Mouse (Mus musculus) liver, postnatal 0 days (tissue): Measurements from ENCODE around the gene Mink1. TPM values are rescaled to one million over a fixed set of nuclear protein-coding genes. Genes with fewer than 3 reads are reported as not detected.

Experiments used
- ATAC-seq: fragments of 200-750 bp; cut with Nextera tagmentation; 2 replicates; pipeline ENCODE4 v1.8.0; 2017; ENCODE audit warnings: mild to moderate bottlenecking, moderate library complexity
- DNase-seq: peaks from one replicate; pipeline ENCODE4 v3.0.0-alpha.2; 2016
- H3K27ac ChIP-seq: fragments of 300-500 bp; sonication (generic); 2 replicates; pipeline ENCODE4 v1.5.1; 2014; ENCODE audit warnings: antibody characterized with exemption, moderate library complexity, mild to moderate bottlenecking, low read depth
- H3K27me3 ChIP-seq: fragments of 300-500 bp; sonication (generic); 2 replicates; pipeline ENCODE4 v1.6.1; 2014; ENCODE audit warnings: low read length, control low read depth, mixed read lengths; ENCODE audit not compliant: insufficient read depth
- H3K36me3 ChIP-seq: fragments of 300-500 bp; sonication (generic); replicated peaks from 2 replicates; pipeline ENCODE4 v1.6.1; 2014; ENCODE audit warnings: mild to moderate bottlenecking, control low read depth, low read length, moderate library complexity, mixed read lengths; ENCODE audit not compliant: insufficient read depth
- H3K4me1 ChIP-seq: fragments of 300-500 bp; sonication (generic); 2 replicates; pipeline ENCODE4 v1.6.1; 2014; ENCODE audit warnings: antibody characterized with exemption, mild to moderate bottlenecking, control low read depth; ENCODE audit not compliant: insufficient read depth
- H3K4me2 ChIP-seq: fragments of 300-500 bp; sonication (generic); 2 replicates; pipeline ENCODE4 v1.6.1; 2014; ENCODE audit warnings: low read depth, mild to moderate bottlenecking, low read length, moderate library complexity, mixed read lengths
- H3K4me3 ChIP-seq: fragments of 300-500 bp; sonication (generic); 2 replicates; pipeline ENCODE4 v1.5.1; 2014; ENCODE audit warnings: low read depth, low read length
- H3K9ac ChIP-seq: fragments of 300-500 bp; sonication (generic); replicated peaks from 2 replicates; pipeline ENCODE4 v1.6.1; 2014; ENCODE audit warnings: mild to moderate bottlenecking, moderate library complexity
- H3K9me3 ChIP-seq: fragments of 300-500 bp; sonication (generic); 2 replicates; pipeline ENCODE4 v1.6.1; 2016; ENCODE audit warnings: mild to moderate bottlenecking, control low read depth, low read length, mixed read lengths
- CTCF ChIP-seq: sonication (generic); IDR thresholded peaks from 2 replicates; pipeline ENCODE4 v1.5.1; 2016; ENCODE audit warnings: antibody characterized with exemption, low read depth
- EP300 ChIP-seq: IDR thresholded peaks from 2 replicates; pipeline ENCODE4 v1.6.1; 2016; ENCODE audit warnings: antibody characterized with exemption, low read depth, mild to moderate bottlenecking
- WGBS: fragments of 180-500 bp; shearing (Covaris S2); extraction: QIAGEN DNeasy Blood & Tissue Kit; methylation state at CpG from one replicate; pipeline ENCODE4 v1.1.7; 2014; ENCODE audit not compliant: insufficient replicate concordance; 5-methylcytosine and 5-hydroxymethylcytosine counted together
- polyA plus RNA-seq: library from polyadenylated mRNA; unstranded; fragments of >200 nt; fragmentation: Nextera tagmentation; extraction: Ambion mirVana; gene quantifications from 2 replicates; pipeline ENCODE4 v1.2.1, GENCODE M21; 2015

Gene Mink1
- polyA plus RNA-seq = 3.7 and 3.9 TPM in 2 replicates

DNA sequence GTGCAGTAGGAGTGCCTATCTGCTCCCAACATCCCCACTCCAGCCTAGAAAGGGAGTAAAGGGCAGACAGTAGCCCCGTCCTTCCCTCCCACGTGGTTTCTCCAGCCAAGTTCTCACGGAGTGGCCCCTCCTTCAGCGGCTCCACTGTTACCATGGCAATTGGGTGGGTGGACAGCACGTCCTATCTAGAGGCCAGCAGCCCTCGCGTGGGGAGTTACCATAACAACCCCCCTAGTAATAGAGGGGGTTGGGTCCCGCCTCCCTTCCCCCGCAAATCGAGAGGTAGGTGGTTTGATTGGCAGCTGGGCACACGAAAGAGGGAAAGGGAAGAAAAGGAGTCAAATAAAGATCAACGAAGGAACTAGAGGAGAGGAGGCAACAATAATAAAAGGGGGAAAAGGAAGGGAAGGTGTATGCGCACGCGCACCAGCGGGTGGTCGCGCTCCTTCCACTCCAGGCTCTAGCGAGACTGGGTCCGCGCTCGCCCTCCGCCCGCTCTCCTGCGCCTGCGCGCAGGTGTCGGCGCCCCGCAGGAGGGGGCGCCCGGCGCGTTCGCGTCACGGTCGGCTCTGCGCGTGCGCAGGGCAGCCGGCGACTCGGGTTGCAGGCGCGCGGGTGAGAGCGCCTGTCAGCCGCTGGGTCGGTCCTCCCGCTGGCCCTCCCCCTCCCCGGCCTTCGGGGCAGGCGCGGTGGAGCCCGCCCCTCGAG lies at the start of gene Mink1:
Gene Mink1 (plus strand): TSS at position 595 of the 708 bp plus-strand sequence.
- 0% methylated on average over 43 of the region's 57 CpGs for WGBS
- peaks cover 22% of the 10 kb centered on the region for H3K4me1 ChIP-seq
- H3K27ac ChIP-seq = peak within 1 kb of the TSS; percentile 85
- no peak for TF ChIP-seq CTCF
- no peak for TF ChIP-seq EP300
- H3K9ac ChIP-seq = peak within 1 kb of the TSS; percentile 90
- peak within 1 kb of the TSS; percentile 96 for H3K4me2 ChIP-seq
- peak; percentile 86 for DNase-seq
- no peaks in the 10 kb centered on the region for H3K27me3 ChIP-seq
- H3K4me3 ChIP-seq = peak within 1 kb of the TSS; percentile 94
- no peaks in the 10 kb centered on the region for H3K36me3 ChIP-seq
- no peaks in the 10 kb centered on the region for H3K9me3 ChIP-seq
- peak; percentile 93 for ATAC-seq

DNA sequence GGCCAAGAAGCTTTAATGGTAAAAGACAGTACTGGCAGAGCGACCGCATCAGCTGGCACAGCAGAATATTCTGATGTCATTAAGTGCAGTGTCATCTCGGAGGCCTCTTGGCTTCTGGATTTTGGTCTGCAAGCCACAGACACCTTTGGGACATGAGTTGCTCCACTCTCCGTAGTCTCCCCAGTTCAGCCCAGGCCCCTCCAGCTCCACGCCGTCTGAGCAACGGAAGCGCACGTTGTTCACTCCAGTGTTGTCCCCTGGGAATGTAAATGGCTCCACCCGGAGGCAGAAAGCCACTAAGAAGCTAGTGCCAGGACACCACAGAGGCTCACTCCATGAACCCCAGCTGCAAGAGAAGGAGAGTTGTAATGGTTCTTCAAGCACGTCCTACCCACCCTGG lies 49.2 kb upstream of the Mink1 start:
- no peak for DNase-seq
- H3K36me3 ChIP-seq = no peaks in the 10 kb centered on the region
- H3K4me3 ChIP-seq = no peak overlapping the region
- ATAC-seq = no peak
- H3K9ac ChIP-seq = no peak overlapping the region
- TF ChIP-seq CTCF (no peak), EP300 (no peak)
- 69% methylated on average over 11 of the region's 11 CpGs for WGBS
- no peaks in the 10 kb centered on the region for H3K27me3 ChIP-seq
- H3K9me3 ChIP-seq = no peaks in the 10 kb centered on the region
- no peak overlapping the region for H3K4me2 ChIP-seq
- H3K27ac ChIP-seq = no peak overlapping the region
- H3K4me1 ChIP-seq = 0 out of 2 replicates have a peak, but pooled peaks cover 1% of the 10 kb centered on the region

DNA sequence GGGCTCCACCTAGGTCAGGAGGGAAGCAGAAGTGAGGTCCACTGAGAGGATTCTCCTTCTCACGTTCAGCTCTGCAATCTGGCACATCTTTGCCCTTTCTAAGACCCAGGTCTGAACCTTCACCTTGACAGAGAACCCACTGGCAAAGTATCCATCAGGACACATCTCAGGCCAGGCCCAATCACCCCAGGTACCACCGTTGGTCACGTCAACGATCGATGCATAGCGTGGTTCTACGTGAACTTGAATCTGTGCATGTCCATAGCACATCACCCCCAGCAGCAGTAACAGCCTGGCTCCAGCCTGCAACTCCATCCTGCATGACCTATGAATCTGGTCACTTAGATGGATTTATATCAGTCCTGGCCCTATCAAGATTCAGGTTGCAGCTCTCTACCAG lies 48.4 kb upstream of the Mink1 start, which contains the start of gene Vmo1:
Gene Vmo1 (minus strand): TSS at position 329 of the 400 bp plus-strand sequence.
- Histone ChIP-seq H3K27me3 (no peaks in the 10 kb centered on the region), H3K9me3 (no peaks in the 10 kb centered on the region), H3K36me3 (no peaks in the 10 kb centered on the region), H3K27ac (no peak within 1 kb of the TSS), H3K4me3 (no peak within 1 kb of the TSS), H3K9ac (no peak within 1 kb of the TSS), H3K4me2 (no peak within 1 kb of the TSS), H3K4me1 (0 out of 2 replicates have a peak, but pooled peaks cover 3% of the 10 kb centered on the region)
- no peak for ATAC-seq
- no peak for TF ChIP-seq CTCF
- TF ChIP-seq EP300 = no peak
- no peak for DNase-seq
- WGBS = 73% methylated on average over 7 of the region's 7 CpGs

DNA sequence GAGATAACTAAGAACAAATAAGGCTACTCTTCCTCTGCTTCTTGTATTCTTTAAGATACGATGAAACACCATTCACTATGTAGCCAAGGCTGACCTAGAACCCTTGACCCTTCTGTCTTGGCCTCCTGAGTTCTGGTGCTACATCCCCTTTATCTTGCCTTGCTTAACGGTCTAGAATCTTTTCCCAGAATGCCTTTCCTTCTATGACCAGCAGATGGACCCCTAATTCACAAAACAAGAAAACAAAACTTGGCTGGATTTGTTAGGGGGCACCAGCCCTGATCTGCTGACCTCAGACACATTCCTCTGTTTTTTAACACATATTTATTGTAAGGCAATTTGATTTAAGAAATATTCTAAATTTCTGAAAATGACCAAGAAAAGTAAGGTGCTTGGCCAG lies 46.3 kb upstream of the Mink1 start:
- Histone ChIP-seq H3K27me3 (no peaks in the 10 kb centered on the region), H3K36me3 (no peaks in the 10 kb centered on the region), H3K27ac (no peak overlapping the region), H3K4me2 (no peak overlapping the region), H3K9me3 (no peaks in the 10 kb centered on the region), H3K4me3 (no peak overlapping the region), H3K9ac (no peak overlapping the region), H3K4me1 (peaks cover 8% of the 10 kb centered on the region)
- no peak for TF ChIP-seq EP300
- TF ChIP-seq CTCF = peak; percentile 74
- DNase-seq (no peak), ATAC-seq (no peak)
- 20% methylated on average over 2 of the region's 2 CpGs for WGBS

DNA sequence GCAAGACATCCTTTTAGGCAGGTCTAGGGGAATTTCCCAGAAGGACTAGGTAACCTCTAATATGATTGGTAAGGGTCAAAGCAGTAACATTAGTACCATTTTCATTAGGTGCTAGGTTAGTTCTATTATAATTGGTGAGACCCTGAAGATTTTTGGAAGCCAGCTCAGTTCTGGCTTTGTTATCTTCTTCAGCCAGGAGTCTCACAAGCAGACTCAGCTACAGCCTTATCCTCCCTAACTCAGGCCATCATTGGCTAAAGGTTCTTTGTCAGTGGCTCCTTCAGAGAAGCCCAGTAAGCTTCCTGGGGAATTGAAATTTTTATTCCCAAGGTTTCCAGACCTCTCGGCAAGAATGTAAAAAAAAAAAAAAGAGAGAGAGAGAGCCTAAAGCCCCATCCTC lies 44.2 kb upstream of the Mink1 start:
- peak overlapping the region; percentile 62 for H3K27ac ChIP-seq
- peaks cover 8% of the 10 kb centered on the region for H3K4me1 ChIP-seq
- WGBS = 33% methylated on average over 1 of the region's 1 CpGs
- no peak for ATAC-seq
- H3K9me3 ChIP-seq = no peaks in the 10 kb centered on the region
- DNase-seq = no peak
- H3K36me3 ChIP-seq = no peaks in the 10 kb centered on the region
- H3K9ac ChIP-seq = no peak overlapping the region
- no peaks in the 10 kb centered on the region for H3K27me3 ChIP-seq
- peak overlapping the region; percentile 59 for H3K4me2 ChIP-seq
- H3K4me3 ChIP-seq = no peak overlapping the region
- TF ChIP-seq CTCF (no peak), EP300 (no peak)

DNA sequence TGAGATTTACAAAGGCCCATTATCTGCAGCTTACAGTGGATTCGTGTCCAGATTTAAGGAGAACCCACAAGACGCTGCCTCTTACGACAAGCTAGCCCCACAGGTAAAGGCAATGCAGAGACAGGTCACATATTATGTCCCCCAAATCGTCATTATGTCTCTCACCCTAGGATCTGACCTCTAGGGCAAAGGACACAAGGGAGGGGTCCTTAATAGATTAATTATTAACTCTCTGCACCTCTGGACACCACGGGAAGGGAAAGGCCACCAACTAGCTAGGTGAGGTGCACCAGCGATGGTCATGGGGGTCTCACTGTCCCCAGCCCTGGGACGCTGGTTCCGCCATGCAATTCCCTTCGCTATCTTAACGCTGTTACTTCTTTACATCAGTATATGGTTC lies 43.8 kb upstream of the Mink1 start, which contains the start of gene Gltpd2:
Gene Gltpd2 (plus strand): TSS at position 274 of the 400 bp plus-strand sequence.
- ATAC-seq (peak; percentile 64; the same call in 1 of the 2 replicates), DNase-seq (peak; percentile 24)
- TF ChIP-seq CTCF = no peak
- TF ChIP-seq EP300 = no peak
- peak within 1 kb of the TSS; percentile 62 for H3K27ac ChIP-seq
- peak within 1 kb of the TSS; percentile 49 for H3K9ac ChIP-seq
- H3K36me3 ChIP-seq = no peaks in the 10 kb centered on the region
- H3K9me3 ChIP-seq = no peaks in the 10 kb centered on the region
- H3K27me3 ChIP-seq = no peaks in the 10 kb centered on the region
- peaks cover 8% of the 10 kb centered on the region for H3K4me1 ChIP-seq
- 65% methylated on average over 10 of the region's 10 CpGs for WGBS
- H3K4me3 ChIP-seq = peak within 1 kb of the TSS; percentile 25
- peak within 1 kb of the TSS; percentile 59 for H3K4me2 ChIP-seq
